Mouse (Mus musculus) small intestine, adult 2 months (tissue): ENCODE measurements around the gene Pgd.

Experiments used
- CTCF ChIP-seq: fragments of 200-500 bp; IDR thresholded peaks from 2 replicates; pipeline ENCODE4 v1.5.1; 2012; ENCODE audit warnings: low read depth, mild to moderate bottlenecking, control low read depth, inconsistent platforms, low read length, moderate library complexity, mixed read lengths; ENCODE audit not compliant: insufficient replicate concordance, insufficient read length; ENCODE audit errors: extremely low read depth
- POLR2A ChIP-seq: fragments of 200-500 bp; IDR thresholded peaks from 2 replicates; pipeline ENCODE4 v1.6.1; 2012; ENCODE audit warnings: low read depth, mild to moderate bottlenecking, control low read depth, inconsistent platforms, low read length, moderate library complexity

DNA sequence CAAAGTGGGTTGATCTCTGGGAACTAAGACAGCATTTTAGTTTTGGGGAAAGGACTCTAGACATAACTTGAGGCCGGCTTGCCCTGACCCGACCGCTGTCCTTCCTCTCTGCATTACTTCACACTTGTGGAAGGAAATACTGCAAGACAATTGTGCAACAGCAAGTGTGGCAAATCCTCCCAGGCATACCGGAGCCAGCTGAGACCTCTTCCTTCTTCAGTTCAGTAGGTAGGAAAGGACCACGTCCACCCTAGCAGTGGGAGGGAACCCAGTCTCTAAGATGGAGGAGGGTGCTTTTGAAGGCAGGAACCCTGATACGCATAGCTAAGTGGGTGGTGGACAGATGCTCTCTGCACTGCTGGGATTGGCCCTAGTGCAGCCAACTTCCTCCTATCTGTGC, 10.9 kb downstream of the Pgd start:
- no peak for TF ChIP-seq CTCF
- TF ChIP-seq POLR2A = no peak
